In the genomic region with DNA sequence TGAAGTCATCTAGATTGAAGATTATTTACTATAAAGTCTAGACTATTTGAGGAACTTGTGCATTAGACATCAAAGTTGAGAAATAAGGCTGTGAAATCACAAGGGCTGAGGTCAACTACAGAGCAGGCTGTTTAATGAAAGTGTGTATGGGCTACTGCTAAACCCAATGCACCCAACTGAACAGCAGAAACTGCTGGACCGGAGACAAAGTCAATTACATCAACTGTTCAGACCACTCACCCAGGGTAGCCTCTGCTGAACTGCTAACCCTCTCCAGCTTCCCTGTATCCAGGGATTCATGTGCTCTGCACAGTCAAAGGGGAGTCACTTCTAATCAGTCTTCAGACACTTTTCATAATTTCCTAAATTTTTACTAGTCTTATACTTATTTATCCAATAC, we compare ENCODE assay signal across 26 mouse cellular contexts.
"Had no signal": no experiment of that assay in that cellular context is flagged by ENCODE, and none has a peak within 500 bp of the region (broad histone marks: within the 10 kb centered on the region; RNA-seq: fewer than 3 reads in every experiment).

No protein-coding gene starts in this region.

- H3K27me3 ChIP-seq: heart, embryonic 12.5 days; hindbrain, embryonic 12.5 days; intestine, embryonic 15.5 days; limb, embryonic 13.5 days; limb, embryonic 15.5 days; liver, embryonic 12.5 days had no signal

- H3K4me1 ChIP-seq: liver, embryonic 12.5 days had no signal

- H3K27ac ChIP-seq: gastrocnemius, adult 2 months; heart, embryonic 10.5 days; hindbrain, embryonic 10.5 days; hindbrain, embryonic 12.5 days; hindbrain, embryonic 14.5 days; intestine, embryonic 15.5 days; layer of hippocampus, adult 2 months; left cerebral cortex, adult 2 months; limb, embryonic 15.5 days; liver, embryonic 12.5 days; liver, embryonic 14.5 days had no signal

- H3K9ac ChIP-seq: heart, embryonic 12.5 days; hindbrain, embryonic 12.5 days; hindbrain, embryonic 14.5 days; intestine, embryonic 15.5 days; limb, embryonic 13.5 days; limb, embryonic 15.5 days; liver, embryonic 12.5 days; liver, embryonic 14.5 days had no signal

- H3K36me3 ChIP-seq: heart, embryonic 10.5 days; heart, embryonic 12.5 days; hindbrain, embryonic 10.5 days; hindbrain, embryonic 12.5 days; intestine, embryonic 15.5 days; limb, embryonic 13.5 days; limb, embryonic 15.5 days; liver, embryonic 12.5 days had no signal

- H3K4me2 ChIP-seq: heart, embryonic 12.5 days; hindbrain, embryonic 12.5 days; hindbrain, embryonic 14.5 days; intestine, embryonic 15.5 days; limb, embryonic 13.5 days; limb, embryonic 15.5 days; liver, embryonic 12.5 days had no signal

- H3K4me3 ChIP-seq: gastrocnemius, adult 2 months; heart, embryonic 10.5 days; heart, embryonic 12.5 days; hindbrain, embryonic 10.5 days; hindbrain, embryonic 12.5 days; intestine, embryonic 15.5 days; layer of hippocampus, adult 2 months; left cerebral cortex, adult 2 months; limb, embryonic 13.5 days; limb, embryonic 15.5 days; liver, embryonic 12.5 days had no signal

- H3K9me3 ChIP-seq: heart, embryonic 10.5 days; heart, embryonic 12.5 days; hindbrain, embryonic 10.5 days; hindbrain, embryonic 12.5 days; intestine, embryonic 15.5 days; limb, embryonic 13.5 days; limb, embryonic 15.5 days; liver, embryonic 12.5 days had no signal

- DNase-seq: gastrocnemius, adult 2 months; gastrocnemius, postnatal 10 days; gastrocnemius, postnatal 36 days; heart, adult 18-20 months; heart, postnatal 10 days; heart, postnatal 4 days; kidney, adult 2 months; kidney, postnatal 14 days; kidney, postnatal 36 days; left cerebral cortex, postnatal 4 days had no signal

- ATAC-seq: forebrain, embryonic 16.5 days; hindbrain, embryonic 16.5 days; inflammation-experienced regulatory T-cells, adult 6 months; intestine, postnatal 0 days; liver, embryonic 12.5 days had no signal
